Mouse (Mus musculus) frontal cortex, postnatal 14 days (tissue): ENCODE measurements around the gene Defa23.
"Not testable (repeated sequence)": the region's sequence is repeated elsewhere in the genome, so short reads cannot be mapped to it uniquely, and the experiment has no call there.

Source experiments
- DNase-seq, 2 experiments: peaks; one replicate each; pipeline ENCODE4 v3.0.0; 2022; ENCODE audit warnings: low spot score in 2 of 2

Defa23 gene

GRCm38 (mm10) chr8:21054747-21055146 lies at the start of gene Defa23:
Gene Defa23, plus strand, starts transcription at chr8:21055047.
- not testable (repeated sequence) for DNase-seq

DNA sequence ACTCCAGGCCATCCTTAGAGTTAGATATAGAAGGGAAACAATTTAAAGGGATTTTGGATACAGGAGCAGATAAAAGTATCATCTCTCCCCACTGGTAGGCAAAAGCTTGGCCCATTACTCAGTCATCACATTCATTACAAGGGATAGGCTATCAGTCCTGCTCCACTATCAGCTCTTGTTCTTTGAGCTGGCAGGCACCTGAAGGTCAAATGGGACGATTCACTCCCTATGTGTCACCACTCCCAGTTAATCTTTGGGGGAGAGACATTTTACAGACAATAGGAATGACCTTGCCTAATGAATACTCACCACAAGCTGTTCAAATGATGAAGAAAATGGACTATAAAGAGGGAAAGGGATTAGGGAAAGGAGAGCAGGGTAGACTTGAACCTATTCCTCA lies 48.0 kb upstream of the Defa23 start:
- DNase-seq: no peak

- not testable (repeated sequence) for DNase-seq
These were observed 46.3 kb upstream of the Defa23 start for GRCm38 (mm10) chr8:21008578-21008977.

GRCm38 (mm10) chr8:21010548-21010947 lies 44.3 kb upstream of the Defa23 start:
- DNase-seq: not testable (repeated sequence)

DNA sequence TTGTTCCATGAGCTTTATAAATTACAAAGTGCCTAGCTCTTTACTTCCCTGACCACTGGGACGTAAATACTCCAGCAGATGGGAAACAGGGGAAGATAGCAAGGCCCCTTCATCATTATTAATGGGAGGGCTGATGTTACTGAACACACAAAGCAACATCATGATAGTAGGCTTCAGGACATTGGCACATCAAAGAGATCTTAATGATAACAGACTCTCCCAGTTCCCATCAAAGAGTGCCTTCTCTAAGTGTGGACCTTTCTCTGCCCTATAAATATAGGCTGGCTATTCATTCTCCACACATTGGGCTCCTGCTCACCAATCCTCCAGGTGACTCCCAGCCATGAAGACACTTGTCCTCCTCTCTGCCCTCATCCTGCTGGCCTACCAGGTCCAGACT lies 29.6 kb upstream of the Defa23 start, which contains the start of gene Defa21:
TSS of gene Defa21 (plus strand) at position 301 of the 400 bp plus-strand sequence.
- DNase-seq: not testable (repeated sequence)

- not testable (repeated sequence) for DNase-seq
These were observed 9.9 kb downstream of the Defa23 start, which contains the start of gene Defa35 for GRCm38 (mm10) chr8:21064738-21065137. Gene Defa35, plus strand, starts transcription at chr8:21065038.

- DNase-seq: not testable (repeated sequence)
These were observed 29.3 kb downstream of the Defa23 start, which contains the start of gene Defa25 for GRCm38 (mm10) chr8:21084142-21084541. Gene Defa25, plus strand, starts transcription at chr8:21084442.

DNA sequence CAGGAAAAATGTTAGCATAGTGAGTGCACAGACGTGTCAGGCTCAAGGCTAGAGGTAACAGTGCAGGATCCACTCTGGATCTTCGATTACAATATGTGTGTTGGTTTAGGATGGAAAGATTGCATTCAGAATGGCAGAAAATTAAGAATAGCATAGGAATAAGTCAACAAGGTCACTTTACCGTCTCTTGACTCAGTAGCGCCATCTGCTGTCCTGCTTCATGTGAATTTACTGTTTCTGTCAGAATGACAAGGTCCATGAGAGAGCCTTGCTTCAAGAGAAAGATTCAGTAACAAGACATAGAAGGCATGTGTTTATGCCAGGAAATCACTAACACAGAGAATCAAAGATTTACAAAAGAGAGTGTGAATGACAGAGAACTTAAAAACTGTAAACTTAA lies 38.3 kb downstream of the Defa23 start:
- no peak for DNase-seq

DNA sequence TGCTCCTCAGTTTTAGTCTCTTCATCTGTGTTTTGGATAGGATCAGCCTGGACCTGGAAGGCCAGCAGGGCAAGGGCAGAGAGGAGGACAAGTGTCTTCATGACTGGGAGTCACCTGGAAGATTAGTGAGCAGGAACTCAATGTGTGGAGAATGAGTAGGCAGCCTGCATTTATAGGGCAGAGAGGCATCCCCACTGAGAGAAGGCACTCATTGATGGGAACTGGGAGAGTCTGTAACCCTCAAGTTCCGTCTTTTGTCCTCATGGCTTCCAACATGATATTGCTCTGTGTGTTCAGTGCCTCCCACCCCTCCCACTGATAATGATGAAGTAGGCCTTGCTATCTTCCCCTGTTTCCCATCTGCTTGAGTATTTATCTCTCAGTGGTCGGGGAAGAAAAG lies 41.1 kb downstream of the Defa23 start, which contains the start of gene Gm14851:
TSS of gene Gm14851 (minus strand) at position 101 of the 400 bp plus-strand sequence.
- DNase-seq: not testable (repeated sequence)
